Mouse (Mus musculus) liver, embryonic 14.5 days (tissue): ENCODE measurements around the gene H6pd.

Experiments
- CTCF ChIP-seq: IDR thresholded peaks from 2 replicates; pipeline ENCODE4 v1.5.1; 2016; ENCODE audit warnings: antibody characterized with exemption, low read depth, control low read depth
- EP300 ChIP-seq: IDR thresholded peaks from 2 replicates; pipeline ENCODE4 v1.6.1; 2016; ENCODE audit warnings: antibody characterized with exemption, low read depth

GRCm38 (mm10) chr4:149965242-149965641 is 43.6 kb downstream of the H6pd start:
- TF ChIP-seq CTCF (no peak), EP300 (no peak)
